ENCODE assay signal across 16 mouse cellular contexts in genomic region chr3:148680086-148680485, GRCm38 (mm10).
"Had no signal": no experiment of that assay in that cellular context is flagged by ENCODE, and none has a peak within 500 bp of the region (broad histone marks: within the 10 kb centered on the region; RNA-seq: fewer than 3 reads in every experiment).

No protein-coding gene starts in this region.

- H3K9ac ChIP-seq: heart, embryonic 12.5 days; hindbrain, embryonic 12.5 days; hindbrain, embryonic 14.5 days; intestine, embryonic 15.5 days; limb, embryonic 13.5 days; limb, embryonic 15.5 days; liver, embryonic 13.5 days had no signal

- H3K4me3 ChIP-seq: gastrocnemius, adult 2 months; heart, embryonic 10.5 days; heart, embryonic 12.5 days; hindbrain, embryonic 10.5 days; hindbrain, embryonic 12.5 days; intestine, embryonic 15.5 days; layer of hippocampus, adult 2 months; limb, embryonic 13.5 days; limb, embryonic 15.5 days; liver, embryonic 13.5 days had no signal

- H3K27me3 ChIP-seq: heart, embryonic 12.5 days; hindbrain, embryonic 12.5 days; intestine, embryonic 15.5 days; limb, embryonic 13.5 days; limb, embryonic 15.5 days; liver, embryonic 13.5 days had no signal

- H3K4me1 ChIP-seq: hindbrain, embryonic 10.5 days; hindbrain, embryonic 12.5 days; intestine, embryonic 15.5 days; liver, embryonic 13.5 days had no signal

- ATAC-seq: hindbrain, embryonic 16.5 days; inflammation-experienced regulatory T-cells, adult 6 months; intestine, embryonic 15.5 days; intestine, postnatal 0 days had no signal

- DNase-seq: gastrocnemius, adult 2 months; gastrocnemius, postnatal 10 days; gastrocnemius, postnatal 25 days; liver, embryonic 13.5 days had no signal

- H3K36me3 ChIP-seq: heart, embryonic 10.5 days; heart, embryonic 12.5 days; hindbrain, embryonic 10.5 days; hindbrain, embryonic 12.5 days; intestine, embryonic 15.5 days; limb, embryonic 13.5 days; limb, embryonic 15.5 days; liver, embryonic 13.5 days had no signal

- H3K4me2 ChIP-seq: heart, embryonic 12.5 days; hindbrain, embryonic 12.5 days; hindbrain, embryonic 14.5 days; intestine, embryonic 15.5 days; limb, embryonic 13.5 days; limb, embryonic 15.5 days; liver, embryonic 13.5 days had no signal

- H3K27ac ChIP-seq: gastrocnemius, adult 2 months; heart, embryonic 10.5 days; hindbrain, embryonic 10.5 days; hindbrain, embryonic 12.5 days; hindbrain, embryonic 14.5 days; intestine, embryonic 15.5 days; layer of hippocampus, adult 2 months; limb, embryonic 13.5 days; limb, embryonic 15.5 days; liver, embryonic 13.5 days had no signal

- H3K9me3 ChIP-seq: heart, embryonic 10.5 days; heart, embryonic 12.5 days; hindbrain, embryonic 10.5 days; hindbrain, embryonic 12.5 days; intestine, embryonic 15.5 days; limb, embryonic 13.5 days; limb, embryonic 15.5 days; liver, embryonic 13.5 days had no signal
